Mouse (Mus musculus): Measurements from ENCODE around the gene Alox12.

DNA sequence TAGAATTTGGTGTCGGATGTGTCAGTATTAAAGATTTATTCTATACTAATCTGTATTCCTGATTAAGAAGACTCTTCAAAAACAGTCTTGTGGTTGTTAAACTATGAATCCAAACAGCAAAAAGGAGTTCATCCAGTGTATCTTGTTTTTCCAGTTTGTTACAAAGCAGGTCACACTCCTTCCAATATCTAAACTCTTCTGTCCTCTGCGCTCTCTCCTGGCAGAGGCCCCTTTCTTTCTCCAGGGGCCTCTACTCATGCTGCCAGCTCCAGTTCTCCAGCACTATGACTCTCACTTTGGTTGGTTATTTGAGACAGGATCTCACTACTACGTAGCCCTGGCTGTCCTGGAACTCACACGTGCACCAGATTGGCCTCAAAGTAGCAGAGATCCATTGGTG lies 10.7 kb upstream of the Alox12 start:
- TF ChIP-seq POLR2A (IDR thresholded peaks at IDR 0.05; ENCODE audit: low read depth, low read length) = no peak
- no peak for TF ChIP-seq CTCF (IDR thresholded peaks at IDR 0.05; ENCODE audit: borderline replicate concordance, insufficient read depth, low read length)
